Mouse (Mus musculus) C2C12 (cell line): ENCODE results near the gene Stk16.

Experiments
- CTCF ChIP-seq: IDR thresholded peaks from one replicate; pipeline ENCODE4 v1.5.1; 2011; ENCODE audit not compliant: control insufficient read depth, insufficient read depth, insufficient read length
- MAX ChIP-seq: IDR thresholded peaks from one replicate; pipeline ENCODE4 v1.6.1; 2011; ENCODE audit warnings: mild to moderate bottlenecking, control low read depth
- MYOD1 ChIP-seq: IDR thresholded peaks from one replicate; pipeline ENCODE4 v1.6.1; 2011; ENCODE audit warnings: low read depth; ENCODE audit not compliant: control insufficient read depth, insufficient read length
- MYOG ChIP-seq: IDR thresholded peaks from one replicate; pipeline ENCODE4 v1.6.1; 2011; ENCODE audit not compliant: control insufficient read depth, insufficient read length; ENCODE audit errors: extremely low read depth

DNA sequence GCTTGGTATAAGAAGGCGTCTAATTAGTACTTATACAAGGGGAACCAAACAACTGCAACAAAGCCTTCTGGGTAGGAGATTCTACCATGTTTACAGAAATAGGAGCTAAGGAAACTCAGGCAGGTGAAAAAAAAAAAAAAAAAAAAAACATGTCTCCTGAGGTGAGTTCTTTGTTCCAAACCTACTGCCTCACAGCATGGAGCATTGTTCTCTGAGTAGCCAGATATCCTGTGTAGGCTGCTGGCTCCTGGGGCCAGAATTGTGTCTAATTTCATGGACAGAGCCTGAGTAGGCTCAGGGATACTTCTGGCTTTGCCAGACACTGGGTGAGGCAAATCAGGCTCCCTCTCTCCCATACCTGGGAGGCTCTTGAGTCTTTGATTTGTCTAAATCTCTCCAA is 17.0 kb downstream of the Stk16 start:
- no peak for TF ChIP-seq CTCF
- no peak for TF ChIP-seq MYOD1
- TF ChIP-seq MAX = no peak
- TF ChIP-seq MYOG = no peak
